Mouse (Mus musculus) hindbrain, embryonic 11.5 days (tissue): ENCODE data around the gene Gm17361. TPM values are rescaled to one million over a fixed set of nuclear protein-coding genes. Genes with fewer than 3 reads are reported as not detected.
"Not testable (repeated sequence)": the region's sequence is repeated elsewhere in the genome, so short reads cannot be mapped to it uniquely, and the experiment has no call there.

Source experiments
- ATAC-seq: fragments of 200-750 bp; cut with Nextera tagmentation; 2 replicates; pipeline ENCODE4 v1.8.0; 2017; ENCODE audit warnings: mild to moderate bottlenecking, moderate TSS enrichment, moderate library complexity; ENCODE audit not compliant: low FRiP score
- DNase-seq: peaks from one replicate; pipeline ENCODE4 v3.0.0-alpha.2; 2015; ENCODE audit warnings: low spot score
- H3K27ac ChIP-seq: fragments of 300-500 bp; sonication (generic); 2 replicates; pipeline ENCODE4 v1.5.1; 2014; ENCODE audit warnings: mild to moderate bottlenecking, low read depth, low read length
- H3K27me3 ChIP-seq: fragments of 300-500 bp; sonication (generic); 2 replicates; pipeline ENCODE4 v1.6.1; 2014; ENCODE audit warnings: mild to moderate bottlenecking, low read length, moderate library complexity, mixed read lengths; ENCODE audit not compliant: control insufficient read depth, insufficient read depth
- H3K36me3 ChIP-seq: fragments of 300-500 bp; sonication (generic); 2 replicates; pipeline ENCODE4 v1.6.1; 2014; ENCODE audit warnings: mild to moderate bottlenecking, low read length, moderate library complexity, mixed read lengths; ENCODE audit not compliant: control insufficient read depth, insufficient read depth
- H3K4me1 ChIP-seq: fragments of 300-500 bp; sonication (generic); replicated peaks from 2 replicates; pipeline ENCODE4 v1.6.1; 2014; ENCODE audit warnings: low read length, mixed read lengths; ENCODE audit not compliant: control insufficient read depth, insufficient read depth
- H3K4me2 ChIP-seq: fragments of 300-500 bp; sonication (generic); replicated peaks from 2 replicates; pipeline ENCODE4 v1.6.1; 2014; ENCODE audit warnings: mild to moderate bottlenecking, low read depth, low read length
- H3K4me3 ChIP-seq: fragments of 300-500 bp; sonication (generic); 2 replicates; pipeline ENCODE4 v1.5.1; 2014; ENCODE audit warnings: low read depth, low read length
- H3K9ac ChIP-seq: fragments of 300-500 bp; sonication (generic); 2 replicates; pipeline ENCODE4 v1.6.1; 2014; ENCODE audit warnings: low read depth, low read length
- H3K9me3 ChIP-seq: fragments of 300-500 bp; sonication (generic); 2 replicates; pipeline ENCODE4 v1.6.1; 2016; ENCODE audit warnings: low read length; ENCODE audit not compliant: control insufficient read depth
- WGBS: fragments of 180-500 bp; shearing (Covaris S2); extraction: QIAGEN DNeasy Blood & Tissue Kit; methylation state at CpG from one replicate; pipeline ENCODE4 v1.1.7; 2014; 5-methylcytosine and 5-hydroxymethylcytosine counted together
- polyA plus RNA-seq: library from polyadenylated mRNA; unstranded; fragments of >200 nt; fragmentation: Nextera tagmentation; extraction: Ambion mirVana; gene quantifications from 2 replicates; pipeline ENCODE4 v1.2.1, GENCODE M21; 2014

Gene Gm17361
- polyA plus RNA-seq = not detected in 2 replicates

DNA sequence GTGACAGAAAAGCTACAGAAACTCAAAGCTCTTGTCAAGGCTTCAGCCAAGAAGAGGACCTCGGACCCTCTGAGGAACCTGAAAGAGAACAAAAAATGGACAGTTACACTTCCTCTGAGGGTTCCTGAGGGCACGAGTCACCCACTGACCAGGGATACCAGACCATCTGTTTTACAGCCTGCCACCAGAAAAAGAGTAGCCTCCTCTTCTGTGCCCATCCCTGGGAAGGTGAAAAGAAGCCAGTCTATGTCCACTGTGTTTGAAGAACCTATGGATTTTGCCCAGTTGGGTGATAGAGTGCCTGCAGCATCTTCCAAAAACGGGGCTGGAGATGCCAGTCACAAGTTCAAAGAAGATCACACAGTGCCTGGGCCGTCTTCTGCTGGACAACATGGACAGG is at the start of gene Gm17361:
TSS of gene Gm17361 (plus strand) at position 301 of the 400 bp plus-strand sequence.
- not testable (repeated sequence) for H3K27ac ChIP-seq, ATAC-seq, H3K4me2 ChIP-seq, H3K4me3 ChIP-seq, H3K9me3 ChIP-seq, H3K27me3 ChIP-seq, DNase-seq, H3K9ac ChIP-seq, H3K36me3 ChIP-seq, H3K4me1 ChIP-seq
- WGBS = no CpG with 5 or more reads among the region's 4 CpGs
